Mouse (Mus musculus) erythroblast, embryonic 14.5 days (primary cell): ENCODE results near the gene Tmpo.

Experiments
- GATA1 ChIP-seq: IDR thresholded peaks from 2 replicates; pipeline ENCODE4 v1.6.1; 2012; ENCODE audit warnings: low read length, inconsistent platforms, mixed read lengths
- TAL1 ChIP-seq: IDR thresholded peaks from 3 replicates; pipeline ENCODE4 v1.6.1; 2012; ENCODE audit warnings: low read length, inconsistent platforms, mixed read lengths

DNA sequence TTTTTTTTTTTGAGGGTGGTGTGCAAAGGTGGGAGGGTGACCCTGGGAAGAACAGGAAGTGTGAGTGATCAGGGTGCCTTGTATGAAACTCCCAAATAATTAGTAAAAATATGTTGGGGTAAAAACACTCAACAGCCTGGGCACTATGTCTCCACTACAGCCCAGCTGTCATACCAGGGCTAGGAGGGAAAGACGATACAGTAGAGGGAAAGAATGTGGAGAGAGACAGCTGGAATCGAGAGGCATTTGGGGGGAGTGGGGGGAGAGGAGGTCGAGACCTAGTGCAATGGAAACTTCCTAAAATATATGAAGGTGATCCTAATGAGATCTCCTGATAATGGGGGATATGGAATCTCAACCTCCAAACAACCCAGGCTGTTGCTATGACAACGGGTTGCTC lies 71.3 kb downstream of the Tmpo start:
- TF ChIP-seq GATA1 = no peak
- no peak for TF ChIP-seq TAL1
